Mouse (Mus musculus): ENCODE measurements around the gene Dcst1.

The Dcst1 gene

DNA sequence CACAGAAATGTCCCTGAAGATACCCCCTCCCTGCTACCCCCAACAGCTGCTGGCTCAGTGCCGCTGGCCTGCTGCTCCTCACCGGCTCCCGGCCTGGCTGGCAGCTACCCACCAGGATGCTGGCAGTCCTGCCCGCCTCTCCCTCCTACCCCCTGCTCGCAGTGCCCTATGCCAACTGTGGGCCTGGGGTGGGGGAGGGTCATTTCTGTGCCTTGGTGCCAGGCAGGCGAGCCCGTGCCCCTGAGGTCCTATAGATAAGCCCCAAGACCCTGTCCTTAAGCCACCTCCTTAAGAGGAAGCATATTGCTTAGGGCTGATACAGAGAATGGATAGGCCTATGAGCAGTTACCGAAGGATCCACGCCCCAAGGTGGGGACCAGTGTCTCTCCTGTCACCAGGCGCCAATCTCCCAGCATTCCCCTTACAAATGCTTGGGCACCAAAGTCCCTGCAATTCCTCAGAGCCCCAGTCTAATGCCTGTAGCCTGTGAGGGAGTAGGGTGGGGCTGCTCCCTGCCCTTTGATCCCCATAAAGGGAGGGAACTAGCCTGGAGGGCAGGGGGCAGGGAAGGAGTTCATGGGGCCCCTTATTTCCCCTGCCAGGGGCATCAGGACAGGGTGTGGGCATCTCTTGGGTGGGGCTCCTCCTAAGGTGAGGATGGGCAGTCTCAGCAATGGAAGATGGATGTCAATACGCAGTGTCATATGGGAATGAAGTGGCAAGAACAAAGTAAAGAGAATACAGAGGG lies 23.3 kb upstream of the Dcst1 start:
- peak; percentile 64 for DNase-seq (ENCODE audit: low spot score)

DNA sequence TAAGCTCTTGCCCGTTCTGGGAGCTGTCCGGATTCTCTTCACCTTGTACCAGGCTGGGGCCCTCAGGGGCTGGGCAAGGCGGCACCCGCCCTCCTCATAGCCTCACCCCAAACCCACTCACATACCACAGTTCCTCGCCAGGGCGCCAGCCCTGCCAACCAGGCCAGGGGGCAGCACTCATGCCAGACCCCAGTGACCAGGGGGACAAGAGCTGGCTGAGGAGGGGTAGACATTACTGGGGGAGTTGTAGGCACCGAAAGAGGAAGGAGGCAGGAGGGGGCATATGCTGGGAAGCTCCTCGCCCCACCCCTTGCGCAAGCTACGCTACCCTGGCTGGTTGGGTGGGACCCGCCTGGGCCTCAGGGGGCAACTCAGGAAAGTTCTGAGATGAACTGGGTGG lies 22.6 kb upstream of the Dcst1 start:
- DNase-seq (ENCODE audit: low spot score) = no peak

DNA sequence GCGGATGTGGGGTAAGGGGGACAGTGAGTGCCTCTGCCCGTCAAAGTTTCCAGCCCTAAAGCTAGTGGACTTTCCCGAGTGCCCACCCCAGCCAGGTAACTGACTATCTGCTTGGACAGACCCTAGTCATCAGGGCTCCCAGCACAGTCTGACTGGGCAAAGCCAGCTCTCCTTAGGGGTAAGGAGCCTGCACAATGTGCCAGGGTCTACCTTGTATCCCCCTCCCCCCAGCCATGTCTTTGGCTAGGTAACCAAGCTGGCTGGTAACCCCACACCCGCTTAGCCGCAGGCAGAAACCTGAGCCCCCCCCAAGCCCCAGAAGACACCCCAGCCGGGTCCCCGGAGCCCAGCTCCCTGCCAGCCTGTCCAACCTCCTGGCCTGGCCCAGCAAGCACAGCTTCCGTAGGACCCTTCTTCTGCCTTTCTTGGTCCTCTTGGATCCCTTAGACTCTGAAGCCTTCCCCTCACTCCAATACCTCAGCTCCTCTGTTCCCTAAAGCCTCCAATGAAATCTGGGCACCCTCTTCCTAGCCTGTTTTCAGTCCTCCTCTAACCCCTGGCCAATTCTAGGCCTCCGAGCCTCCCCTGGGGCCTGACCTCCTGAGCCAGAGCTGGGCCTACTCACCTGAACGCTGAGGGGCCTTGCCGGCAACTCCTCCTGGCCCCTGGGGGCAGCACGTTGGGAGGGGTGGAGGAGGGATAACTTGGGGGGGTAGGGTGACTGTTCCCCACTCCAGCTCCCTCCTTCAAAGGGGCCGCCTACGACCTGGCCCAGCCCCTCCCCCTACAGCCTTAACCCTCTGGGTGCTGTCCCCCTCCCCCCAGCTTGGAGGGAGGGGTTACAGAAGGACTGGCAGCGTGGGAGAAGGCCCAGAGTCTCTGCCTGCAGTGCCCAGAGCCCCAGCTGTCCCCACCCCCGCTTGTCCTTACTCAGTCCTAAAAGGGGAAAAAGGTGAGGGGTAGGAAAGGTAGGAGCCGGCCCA lies 21.7 kb upstream of the Dcst1 start:
- DNase-seq (ENCODE audit: low spot score) = no peak

DNA sequence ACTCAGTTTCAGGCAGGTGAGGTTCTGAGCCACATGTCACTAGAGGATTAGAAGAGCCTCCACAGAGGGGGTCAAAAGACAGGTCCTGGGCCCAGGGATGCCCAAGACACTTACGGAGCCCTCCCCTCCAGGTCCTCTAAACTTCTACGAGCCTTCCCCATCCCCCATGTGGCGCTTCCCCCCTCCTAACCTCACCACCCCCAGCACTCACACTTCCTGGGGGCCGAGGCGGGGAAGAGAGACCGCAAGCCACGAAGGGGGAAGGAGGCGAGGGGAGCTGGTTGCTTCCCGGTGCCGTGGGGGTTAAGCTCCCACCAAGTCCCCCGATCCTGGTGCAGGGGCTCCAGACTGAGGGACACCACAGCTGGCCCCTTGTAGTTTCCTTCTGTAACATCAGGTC lies 20.4 kb upstream of the Dcst1 start:
- DNase-seq (ENCODE audit: low spot score) = no peak

- no peak for DNase-seq (ENCODE audit: low spot score)
Measured at GRCm38 (mm10) chr3:89384331-89385076, 19.5 kb upstream of the Dcst1 start.

DNA sequence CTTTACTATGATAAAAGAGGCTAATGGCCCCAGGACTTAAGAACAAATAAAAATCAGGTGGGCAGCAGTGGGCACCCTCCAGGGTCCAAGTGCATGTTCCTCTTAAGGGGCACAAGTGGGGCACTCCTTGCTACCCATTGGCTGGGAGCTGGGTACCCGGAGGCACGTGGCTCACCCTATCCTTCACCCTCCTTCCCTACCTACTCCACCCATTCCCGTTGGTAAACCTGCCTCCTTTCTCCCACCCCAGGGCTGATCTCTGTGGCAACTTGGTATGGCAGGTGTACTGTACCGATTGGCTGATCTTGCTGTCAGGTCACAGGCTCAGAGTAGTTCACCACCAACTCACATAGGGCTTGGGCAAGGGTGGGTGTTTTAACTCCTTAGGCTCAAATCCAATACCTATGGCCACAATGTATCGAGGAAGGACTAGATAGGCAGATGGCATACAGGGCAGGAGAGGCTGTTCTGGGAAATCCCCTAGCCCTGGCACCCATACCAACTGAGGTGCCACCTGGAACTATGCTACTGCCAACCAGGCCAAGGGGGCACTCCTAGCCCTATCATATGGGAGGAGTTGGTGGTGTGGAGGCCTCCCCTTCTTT lies 18.7 kb upstream of the Dcst1 start:
- DNase-seq (ENCODE audit: low spot score) = no peak

DNA sequence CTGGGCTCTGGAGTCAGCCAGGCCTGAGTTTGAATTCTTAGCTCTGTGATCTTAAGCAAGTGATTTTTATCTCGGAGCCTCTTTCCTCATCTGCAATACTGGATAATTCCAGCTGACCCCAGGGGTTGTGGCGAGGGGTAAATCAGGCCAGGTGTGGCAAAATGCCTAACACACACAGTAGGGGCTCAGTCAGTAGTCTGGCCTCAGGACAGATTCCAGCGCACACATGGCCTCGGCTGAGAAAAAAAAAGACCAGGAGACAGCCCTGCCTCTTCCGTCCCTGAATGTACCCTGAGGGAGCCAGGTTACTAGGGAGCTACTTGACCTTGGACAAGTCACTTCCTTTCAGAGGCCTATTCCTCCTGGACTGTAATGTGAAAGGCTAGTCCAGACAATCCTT lies 17.9 kb upstream of the Dcst1 start:
- DNase-seq (ENCODE audit: low spot score) = no peak

- no peak for DNase-seq (ENCODE audit: low spot score)
Measured at GRCm38 (mm10) chr3:89382033-89382882, 17.2 kb upstream of the Dcst1 start.

- DNase-seq (ENCODE audit: low spot score) = no peak
Measured at GRCm38 (mm10) chr3:89381233-89381632, 16.2 kb upstream of the Dcst1 start.

GRCm38 (mm10) chr3:89380711-89381110 lies 15.7 kb upstream of the Dcst1 start:
- no peak for DNase-seq (ENCODE audit: low spot score)

- no peak for DNase-seq (ENCODE audit: low spot score)
Measured at GRCm38 (mm10) chr3:89380291-89380690, 15.2 kb upstream of the Dcst1 start.

DNA sequence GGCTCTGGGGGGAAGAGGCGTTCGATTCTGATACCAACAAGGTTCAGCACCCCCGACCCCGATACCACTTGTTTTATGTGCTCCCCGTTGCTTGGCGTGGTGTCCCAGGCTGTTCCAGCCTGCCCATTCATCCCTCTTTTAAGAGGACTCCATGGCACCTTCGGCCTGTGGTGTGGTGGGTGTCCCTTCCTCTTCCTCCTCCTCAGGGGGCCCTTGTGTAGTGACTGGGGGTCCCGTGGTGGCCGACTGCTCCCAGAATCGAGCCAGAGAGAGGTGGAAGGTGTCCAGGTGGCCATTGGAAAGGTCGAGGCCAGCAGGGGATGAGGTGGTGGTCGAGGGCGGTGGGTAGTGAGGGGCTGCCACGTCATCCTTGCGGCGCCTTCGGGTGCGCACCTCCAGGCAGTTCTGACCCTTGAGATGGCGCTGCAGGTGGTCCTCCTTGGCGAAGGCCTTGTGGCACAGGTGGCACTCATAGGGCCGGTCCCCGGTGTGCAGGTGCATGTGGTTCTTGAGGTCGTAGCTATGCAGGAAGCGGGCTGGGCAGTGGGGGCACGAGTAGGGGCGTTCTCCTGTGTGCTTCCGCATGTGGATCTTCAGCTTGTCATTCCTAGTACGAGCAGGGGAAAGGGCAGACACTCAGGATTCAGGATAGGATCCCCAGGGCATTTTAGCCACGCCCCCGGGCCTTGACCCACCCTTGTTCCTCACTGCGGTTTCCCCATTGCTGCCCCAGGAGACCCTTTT lies 14.5 kb upstream of the Dcst1 start:
- DNase-seq (ENCODE audit: low spot score) = no peak

- DNase-seq (ENCODE audit: low spot score) = peak; percentile 77
Measured at GRCm38 (mm10) chr3:89378394-89379067, 13.5 kb upstream of the Dcst1 start.

GRCm38 (mm10) chr3:89377831-89378230 lies 12.8 kb upstream of the Dcst1 start:
- peak; percentile 37 for DNase-seq (ENCODE audit: low spot score)

DNA sequence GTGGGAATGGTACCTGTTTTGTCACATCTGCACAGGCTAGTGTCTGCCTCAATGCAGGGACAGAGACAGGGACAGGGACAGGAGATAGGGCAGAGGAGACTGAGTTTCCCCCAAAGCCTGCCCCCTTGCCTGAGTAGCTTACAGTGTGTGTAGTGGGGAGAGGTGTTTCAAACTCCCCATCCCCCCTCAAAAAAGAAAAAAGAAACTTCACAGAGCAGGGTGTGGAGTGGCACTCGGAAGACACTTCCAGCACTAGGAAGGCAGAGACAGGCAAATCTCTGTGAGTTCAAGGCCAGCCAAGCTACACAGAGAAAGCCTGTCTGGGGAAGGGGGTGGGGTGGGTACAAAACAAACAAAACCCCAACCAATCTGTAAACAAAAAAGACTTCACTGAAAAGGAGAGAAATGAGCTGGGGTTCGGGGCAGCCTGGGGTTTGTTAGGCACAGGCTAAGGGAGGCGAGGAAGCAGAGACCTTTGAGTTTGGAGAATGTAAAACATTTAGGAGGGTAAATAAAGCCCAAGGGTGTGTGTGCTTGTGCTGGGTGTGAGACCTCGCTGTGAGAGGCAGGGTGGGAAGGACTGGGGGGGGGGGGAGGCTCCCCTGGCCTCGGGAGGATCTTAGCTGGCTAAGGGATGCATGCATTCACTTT lies 8.7 kb upstream of the Dcst1 start:
- DNase-seq (ENCODE audit: low spot score) = no peak

GRCm38 (mm10) chr3:89367338-89367737 lies 2.3 kb upstream of the Dcst1 start:
- peak; percentile 86 for DNase-seq (ENCODE audit: low spot score)

DNA sequence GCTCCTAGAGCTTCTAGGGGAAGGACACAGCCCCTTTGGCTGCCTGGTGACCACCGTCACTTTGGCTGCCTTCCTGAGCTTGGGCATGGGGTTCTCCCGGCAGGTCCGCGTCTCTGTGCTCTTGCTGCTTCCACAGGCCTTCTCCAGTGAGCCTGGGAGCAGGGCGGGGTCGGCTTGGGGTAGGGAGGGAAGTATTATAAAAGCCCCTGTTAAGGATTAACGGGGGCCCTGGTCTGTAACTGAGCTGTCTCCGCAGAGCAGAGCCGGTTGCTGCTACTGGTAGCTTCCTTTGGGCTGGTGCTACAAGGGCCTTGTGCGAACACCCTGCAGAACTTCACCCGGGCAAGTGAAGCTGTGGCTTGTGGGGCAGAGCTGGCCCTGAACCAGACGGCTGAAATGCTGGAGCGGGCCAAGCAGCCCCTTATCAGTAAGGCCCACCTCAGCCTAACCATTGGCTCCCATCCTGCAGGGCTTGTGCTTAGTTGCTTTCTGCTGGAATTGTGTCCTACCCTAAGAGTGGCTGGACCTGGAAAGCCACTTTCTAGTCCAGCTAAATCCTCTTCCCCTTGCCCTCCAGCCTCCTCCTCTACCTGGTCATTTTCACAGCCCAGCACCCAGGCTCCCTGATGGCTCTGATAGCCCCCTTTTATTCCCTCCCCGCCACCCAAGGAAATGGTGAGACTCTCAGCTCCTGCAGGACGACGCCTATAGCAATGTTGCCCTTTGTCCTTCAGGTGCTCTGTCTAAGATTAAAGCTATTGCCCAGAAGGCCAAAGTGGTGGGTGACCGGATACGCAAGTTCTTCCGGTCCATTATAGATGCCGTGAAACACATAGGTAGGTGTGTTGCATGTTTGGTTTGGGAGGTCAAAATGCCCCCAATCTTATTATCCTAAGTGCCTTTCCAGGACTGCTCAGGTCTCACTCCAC lies 697 bp upstream of the Dcst1 start:
- DNase-seq (ENCODE audit: low spot score) = no peak

- no peak for DNase-seq (ENCODE audit: low spot score)
Measured at GRCm38 (mm10) chr3:89364631-89365030, 422 bp downstream of the Dcst1 start.

All from adipocyte (in vitro differentiated cells).